Mouse (Mus musculus) kidney, adult 2 months (tissue): ENCODE data around the gene Phactr3. TPM values are rescaled to one million over a fixed set of nuclear protein-coding genes. Genes with fewer than 3 reads are reported as not detected.
"Not testable (repeated sequence)": the region's sequence is repeated elsewhere in the genome, so short reads cannot be mapped to it uniquely, and the experiment has no call there.

ENCODE experiments used
- DNase-seq: peaks from one replicate; pipeline ENCODE4 v3.0.0; 2021
- H3K27ac ChIP-seq: fragments of 200-500 bp; 2 replicates; pipeline ENCODE4 v1.5.1; 2012; ENCODE audit warnings: low read depth, low read length, control low read depth, inconsistent platforms; ENCODE audit not compliant: insufficient read depth
- H3K27me3 ChIP-seq: fragments of 200-500 bp; replicated peaks from 2 replicates; pipeline ENCODE4 v1.6.1; 2012; ENCODE audit warnings: mild to moderate bottlenecking, moderate library complexity, low read length, inconsistent platforms; ENCODE audit not compliant: control insufficient read depth, insufficient read depth
- H3K36me3 ChIP-seq: fragments of 200-500 bp; 2 replicates; pipeline ENCODE4 v1.6.1; 2012; ENCODE audit warnings: mild to moderate bottlenecking, moderate library complexity, low read length, inconsistent platforms; ENCODE audit not compliant: control insufficient read depth, insufficient read depth
- H3K4me1 ChIP-seq: fragments of 200-500 bp; 2 replicates; pipeline ENCODE4 v1.6.1; 2011; ENCODE audit warnings: low read length; ENCODE audit not compliant: control insufficient read depth, insufficient read depth
- H3K4me3 ChIP-seq: fragments of 200-500 bp; 2 replicates; pipeline ENCODE4 v1.5.1; 2011; ENCODE audit warnings: mild to moderate bottlenecking, low read depth, low read length, control low read depth; ENCODE audit not compliant: insufficient read depth
- CTCF ChIP-seq: fragments of 200-500 bp; conservative IDR thresholded peaks from 2 replicates; pipeline ENCODE4 v1.5.1; 2011; ENCODE audit warnings: low read depth, mild to moderate bottlenecking, control low read depth, low read length, moderate library complexity, mixed read lengths; ENCODE audit not compliant: insufficient read depth, insufficient read length
- POLR2A ChIP-seq: fragments of 200-500 bp; IDR thresholded peaks from one replicate; pipeline ENCODE4 v1.6.1; 2011; ENCODE audit warnings: low read depth, low read length, control low read depth
- WGBS: fragments of 180-500 bp; shearing (Covaris S2); methylation state at CpG from one replicate; pipeline ENCODE4 v1.1.7; 2018; 5-methylcytosine and 5-hydroxymethylcytosine counted together
- polyA plus RNA-seq: library from polyadenylated mRNA; depleted of rRNA; stranded (reverse); fragments of >200 nt; gene quantifications from 2 replicates; pipeline ENCODE4 v1.2.3, GENCODE M21; 2012; rRNA removed

Gene Phactr3
- polyA plus RNA-seq, 1 experiment = 0.17 TPM

DNA sequence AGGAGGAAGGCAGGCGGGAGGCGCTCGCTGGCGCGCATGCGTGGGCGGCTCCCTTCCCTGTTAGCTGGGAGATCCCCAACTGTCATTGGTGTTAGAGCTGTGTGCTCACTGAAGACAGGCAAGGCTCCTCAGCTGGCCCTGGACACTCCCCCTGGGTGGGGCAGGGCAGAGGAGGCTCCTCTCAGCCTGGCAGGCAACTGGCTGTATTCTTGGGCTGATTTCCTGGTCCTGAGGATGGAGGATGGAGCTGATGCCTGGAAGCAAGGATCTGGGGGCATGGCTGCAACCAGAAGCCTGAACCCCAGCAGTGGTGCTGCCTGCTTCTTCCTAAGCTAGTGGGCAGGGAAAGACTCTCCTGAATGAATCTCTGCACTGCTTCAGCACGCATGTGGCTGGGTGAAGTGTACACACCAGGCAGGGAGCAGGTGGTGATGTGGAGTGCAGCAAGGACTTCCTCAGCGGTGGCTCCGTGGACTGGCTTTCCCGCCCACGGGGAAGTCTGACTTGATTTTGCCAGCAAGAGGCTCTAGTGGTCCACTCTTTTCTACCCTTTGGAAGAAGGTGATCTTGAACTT, 208.8 kb downstream of the Phactr3 start:
- H3K36me3 ChIP-seq = no peaks in the 10 kb centered on the region
- no peaks in the 10 kb centered on the region for H3K27me3 ChIP-seq
- H3K4me3 ChIP-seq = no peak overlapping the region
- H3K27ac ChIP-seq = no peak overlapping the region
- TF ChIP-seq CTCF (no peak), POLR2A (no peak)
- WGBS = 15% methylated on average over 12 of the region's 12 CpGs
- no peaks in the 10 kb centered on the region for H3K4me1 ChIP-seq
- DNase-seq = peak; percentile 31

DNA sequence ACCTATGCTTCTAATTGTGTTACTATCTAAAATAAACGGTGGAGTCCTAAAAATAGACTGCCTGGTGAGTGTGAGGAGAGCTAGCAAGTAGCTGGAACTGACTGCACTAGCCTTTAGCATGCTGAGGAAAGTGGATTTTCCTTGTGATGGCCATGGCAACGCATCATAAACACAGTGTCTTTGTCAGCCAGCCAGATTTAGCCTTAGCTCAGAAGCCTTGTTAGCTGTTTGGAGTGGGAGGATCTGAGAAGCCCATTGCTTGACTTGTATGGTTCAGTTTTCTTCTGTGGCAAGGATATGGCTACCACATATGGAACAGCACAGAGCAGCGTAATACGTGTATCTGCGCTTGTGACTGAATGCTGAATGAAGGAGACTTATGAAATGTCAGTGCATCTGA, 210.8 kb downstream of the Phactr3 start:
- DNase-seq = no peak
- 80% methylated on average over 5 of the region's 5 CpGs for WGBS
- H3K27me3 ChIP-seq = no peaks in the 10 kb centered on the region
- TF ChIP-seq POLR2A (no peak), CTCF (no peak)
- H3K36me3 ChIP-seq = no peaks in the 10 kb centered on the region
- no peak overlapping the region for H3K4me3 ChIP-seq
- H3K27ac ChIP-seq = no peak overlapping the region
- no peaks in the 10 kb centered on the region for H3K4me1 ChIP-seq

DNA sequence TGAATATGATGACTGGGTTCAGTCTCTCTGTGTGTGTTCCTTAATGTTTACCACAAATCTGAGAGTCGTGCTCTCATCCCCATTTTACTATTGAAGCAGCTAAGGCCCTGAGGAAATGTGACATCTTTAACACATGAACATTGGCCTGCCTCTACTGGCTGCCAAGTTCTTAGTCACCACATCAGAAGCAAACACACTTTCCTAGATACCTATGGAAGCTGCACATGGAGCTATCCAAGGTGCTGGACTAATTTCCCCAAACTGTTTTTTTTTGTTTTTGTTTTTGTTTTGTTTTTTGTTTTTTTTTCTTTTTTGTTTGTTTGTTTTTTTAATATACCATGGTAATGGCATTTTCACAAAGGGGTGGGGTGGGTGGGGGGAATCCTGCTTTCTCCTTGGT, 211.2 kb downstream of the Phactr3 start:
- H3K27me3 ChIP-seq = no peaks in the 10 kb centered on the region
- no peak for DNase-seq
- H3K4me1 ChIP-seq = no peaks in the 10 kb centered on the region
- H3K4me3 ChIP-seq = no peak overlapping the region
- 68% methylated on average over 1 of the region's 1 CpGs for WGBS
- no peaks in the 10 kb centered on the region for H3K36me3 ChIP-seq
- no peak overlapping the region for H3K27ac ChIP-seq
- TF ChIP-seq POLR2A = no peak
- TF ChIP-seq CTCF = no peak

DNA sequence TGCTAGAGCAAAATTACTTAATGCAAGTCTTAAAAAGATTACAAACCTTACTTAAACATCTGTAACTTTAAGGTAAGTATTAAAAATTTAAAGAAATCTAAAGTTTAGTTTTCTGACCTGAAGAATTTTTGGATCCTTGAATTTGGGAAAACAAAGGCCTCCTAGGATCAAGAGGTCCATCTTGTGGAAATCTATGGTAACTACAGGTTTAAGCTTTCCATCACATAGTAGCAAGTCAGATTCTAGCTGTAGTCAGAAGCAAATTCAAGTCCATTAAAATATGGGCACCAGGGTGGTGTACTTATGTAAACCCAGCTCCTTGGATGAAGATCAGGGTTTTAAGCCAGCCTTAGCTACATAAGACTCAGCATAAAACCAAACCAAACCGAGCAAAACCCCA, 219.1 kb downstream of the Phactr3 start:
- Histone ChIP-seq H3K36me3 (no peaks in the 10 kb centered on the region), H3K4me3 (no peak overlapping the region), H3K4me1 (no peaks in the 10 kb centered on the region), H3K27me3 (no peaks in the 10 kb centered on the region), H3K27ac (no peak overlapping the region)
- TF ChIP-seq CTCF (no peak), POLR2A (no peak)
- no peak for DNase-seq
- 42% methylated on average over 1 of the region's 1 CpGs for WGBS

DNA sequence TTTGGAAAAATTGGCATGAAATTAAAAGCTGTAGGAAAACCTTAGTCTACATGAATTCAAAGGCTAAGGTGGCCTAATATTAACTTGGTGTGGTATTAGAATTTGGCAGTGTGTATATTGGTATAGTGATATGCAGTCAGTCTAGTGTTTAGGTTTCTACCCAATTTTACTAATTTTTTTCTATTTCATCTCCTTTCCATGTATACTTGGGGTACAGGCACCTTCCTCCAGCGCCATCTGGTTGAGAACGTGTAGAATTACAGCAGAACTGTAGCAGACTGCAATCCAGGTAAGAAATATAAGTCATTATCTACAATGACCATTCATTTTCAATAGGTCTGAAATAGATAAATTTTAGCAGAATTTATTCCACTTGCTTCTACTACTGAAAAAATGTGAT, 220.3 kb downstream of the Phactr3 start:
- DNase-seq = no peak
- no peak overlapping the region for H3K27ac ChIP-seq
- no peak overlapping the region for H3K4me3 ChIP-seq
- H3K27me3 ChIP-seq = no peaks in the 10 kb centered on the region
- H3K4me1 ChIP-seq = no peaks in the 10 kb centered on the region
- TF ChIP-seq CTCF (no peak), POLR2A (no peak)
- WGBS = under 1% methylated on average over 2 of the region's 2 CpGs
- H3K36me3 ChIP-seq = no peaks in the 10 kb centered on the region

DNA sequence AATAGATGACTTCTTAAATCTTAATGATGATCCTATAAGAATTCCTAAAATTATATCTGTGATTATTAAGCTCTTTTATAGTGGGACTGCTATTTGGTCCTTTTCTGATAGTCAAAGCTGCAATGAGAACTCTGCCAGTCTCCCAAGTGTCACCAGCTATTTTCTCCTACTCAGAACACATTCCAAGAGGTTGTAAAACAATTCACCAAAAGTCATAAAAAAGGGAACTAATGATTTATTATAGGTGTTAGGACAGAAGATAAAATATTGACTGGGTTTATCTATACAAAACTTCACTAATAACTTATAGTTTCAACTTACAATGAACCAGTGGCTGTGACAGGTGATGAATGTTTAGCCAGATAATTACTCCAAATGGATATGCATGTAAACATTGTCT, 223.3 kb downstream of the Phactr3 start:
- not testable (repeated sequence) for H3K4me3 ChIP-seq, H3K4me1 ChIP-seq, H3K27ac ChIP-seq, H3K36me3 ChIP-seq, H3K27me3 ChIP-seq, DNase-seq

DNA sequence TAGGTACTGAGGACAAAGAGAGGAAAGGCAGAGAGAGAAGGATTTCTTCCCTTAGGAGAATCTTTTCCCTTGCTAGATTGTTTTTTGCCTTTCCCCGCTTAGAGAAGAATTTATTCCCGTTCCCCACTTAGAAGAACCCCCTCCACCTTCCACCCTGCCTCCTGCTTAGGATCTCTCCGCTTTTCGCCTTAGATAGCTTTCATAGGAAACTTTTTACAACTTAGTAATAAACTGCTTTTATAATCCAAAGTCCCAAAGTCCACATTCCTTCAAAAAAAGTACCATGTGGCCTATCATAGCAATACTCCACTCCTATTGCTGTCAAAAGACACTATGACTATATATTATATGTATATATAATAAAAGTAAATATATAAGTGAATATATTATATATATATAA, 223.8 kb downstream of the Phactr3 start:
- DNase-seq = no peak
- H3K4me1 ChIP-seq = no peaks in the 10 kb centered on the region
- TF ChIP-seq POLR2A (no peak), CTCF (no peak)
- no peaks in the 10 kb centered on the region for H3K36me3 ChIP-seq
- H3K4me3 ChIP-seq = no peak overlapping the region
- 59% methylated on average over 4 of the region's 4 CpGs for WGBS
- no peaks in the 10 kb centered on the region for H3K27me3 ChIP-seq
- H3K27ac ChIP-seq = no peak overlapping the region

Other genes starting within 250 kb of the Phactr3 start
- gene Gm14327, start 221.9 kb upstream of the Phactr3 start, polyA plus RNA-seq = 0.38 and 0.94 TPM in 2 replicates
- gene Zfp972, start 193.4 kb upstream of the Phactr3 start, polyA plus RNA-seq = 0.17 TPM in 1 of 2 replicates, not detected in the other
- 2.9 and 3.8 TPM in 2 replicates for gene Gm14326, start 161.7 kb upstream of the Phactr3 start, polyA plus RNA-seq
- 1.3 and 1.7 TPM in 2 replicates for gene Zfp971, start 95.7 kb upstream of the Phactr3 start, polyA plus RNA-seq
- gene Zfp931, start 40.5 kb upstream of the Phactr3 start, polyA plus RNA-seq = 2.3 and 3.2 TPM in 2 replicates